Mouse (Mus musculus) hindbrain, embryonic 14.5 days (tissue): ENCODE data around the gene Samd14. TPM values are rescaled to one million over a fixed set of nuclear protein-coding genes. Genes with fewer than 3 reads are reported as not detected.
"Not testable (repeated sequence)": the region's sequence is repeated elsewhere in the genome, so short reads cannot be mapped to it uniquely, and the experiment has no call there.

Experiments used
- ATAC-seq: fragments of 200-750 bp; cut with Nextera tagmentation; 2 replicates; pipeline ENCODE4 v1.8.0; 2017; ENCODE audit warnings: moderate number of reproducible peaks, mild to moderate bottlenecking, moderate TSS enrichment, moderate library complexity; ENCODE audit not compliant: low FRiP score
- DNase-seq: peaks from one replicate; pipeline ENCODE4 v3.0.0-alpha.2; 2015; ENCODE audit warnings: low spot score
- H3K27ac ChIP-seq: fragments of 300-500 bp; sonication (generic); 2 replicates; pipeline ENCODE4 v1.5.1; 2014; ENCODE audit warnings: mild to moderate bottlenecking, moderate library complexity
- H3K27me3 ChIP-seq: fragments of 300-500 bp; sonication (generic); 2 replicates; pipeline ENCODE4 v1.6.1; 2014; ENCODE audit warnings: mild to moderate bottlenecking, low read length, mixed read lengths; ENCODE audit not compliant: control insufficient read depth, insufficient read depth
- H3K36me3 ChIP-seq: fragments of 300-500 bp; sonication (generic); replicated peaks from 2 replicates; pipeline ENCODE4 v1.6.1; 2014; ENCODE audit not compliant: control insufficient read depth, insufficient read depth
- H3K4me1 ChIP-seq: fragments of 300-500 bp; sonication (generic); replicated peaks from 2 replicates; pipeline ENCODE4 v1.6.1; 2014; ENCODE audit warnings: antibody characterized with exemption, low read length, mixed read lengths; ENCODE audit not compliant: control insufficient read depth, insufficient read depth
- H3K4me2 ChIP-seq: fragments of 300-500 bp; sonication (generic); replicated peaks from 2 replicates; pipeline ENCODE4 v1.6.1; 2014; ENCODE audit warnings: mild to moderate bottlenecking, moderate library complexity
- H3K4me3 ChIP-seq: fragments of 300-500 bp; sonication (generic); replicated peaks from 2 replicates; pipeline ENCODE4 v1.5.1; 2014; ENCODE audit warnings: mild to moderate bottlenecking, low read length
- H3K9ac ChIP-seq: fragments of 300-500 bp; sonication (generic); 2 replicates; pipeline ENCODE4 v1.6.1; 2014
- H3K9me3 ChIP-seq: fragments of 300-500 bp; sonication (generic); 2 replicates; pipeline ENCODE4 v1.6.1; 2016; ENCODE audit warnings: low read length; ENCODE audit not compliant: control insufficient read depth
- WGBS: fragments of 180-500 bp; shearing (Covaris S2); extraction: QIAGEN DNeasy Blood & Tissue Kit; methylation state at CpG from one replicate; pipeline ENCODE4 v1.1.7; 2014; 5-methylcytosine and 5-hydroxymethylcytosine counted together
- polyA plus RNA-seq: library from polyadenylated mRNA; unstranded; fragments of >200 nt; fragmentation: Nextera tagmentation; extraction: Ambion mirVana; gene quantifications from 2 replicates; pipeline ENCODE4 v1.2.1, GENCODE M21; 2014

The Samd14 gene
- polyA plus RNA-seq, result 130 and 135 TPM in 2 replicates

- Histone ChIP-seq H3K27me3 (no peaks in the 10 kb centered on the region), H3K27ac (peak within 1 kb of the TSS; percentile 98), H3K36me3 (peaks cover 18% of the 10 kb centered on the region), H3K4me3 (peak within 1 kb of the TSS; percentile 86), H3K4me1 (peaks cover 59% of the 10 kb centered on the region), H3K4me2 (peak within 1 kb of the TSS; percentile 92), H3K9me3 (no peaks in the 10 kb centered on the region), H3K9ac (peak within 1 kb of the TSS; percentile 98)
- under 1% methylated on average over 31 of the region's 32 CpGs for WGBS
- peak; percentile 76 for DNase-seq
- peak; percentile 77 for ATAC-seq
These were observed at the start of gene Samd14 for GRCm38 (mm10) chr11:95009629-95010014. Gene Samd14, plus strand, starts transcription at chr11:95009879.

GRCm38 (mm10) chr11:94962534-94963101 lies 47.1 kb upstream of the Samd14 start:
- DNase-seq (no peak), ATAC-seq (no peak)
- Histone ChIP-seq H3K4me3 (no peak overlapping the region), H3K27me3 (no peaks in the 10 kb centered on the region), H3K4me2 (no peak overlapping the region), H3K27ac (no peak overlapping the region), H3K36me3 (no peaks in the 10 kb centered on the region), H3K9me3 (no peaks in the 10 kb centered on the region), H3K4me1 (no peaks in the 10 kb centered on the region; the same call in 1 of the 2 replicates), H3K9ac (no peak overlapping the region)
- WGBS, result 72% methylated on average over 5 of the region's 5 CpGs

DNA sequence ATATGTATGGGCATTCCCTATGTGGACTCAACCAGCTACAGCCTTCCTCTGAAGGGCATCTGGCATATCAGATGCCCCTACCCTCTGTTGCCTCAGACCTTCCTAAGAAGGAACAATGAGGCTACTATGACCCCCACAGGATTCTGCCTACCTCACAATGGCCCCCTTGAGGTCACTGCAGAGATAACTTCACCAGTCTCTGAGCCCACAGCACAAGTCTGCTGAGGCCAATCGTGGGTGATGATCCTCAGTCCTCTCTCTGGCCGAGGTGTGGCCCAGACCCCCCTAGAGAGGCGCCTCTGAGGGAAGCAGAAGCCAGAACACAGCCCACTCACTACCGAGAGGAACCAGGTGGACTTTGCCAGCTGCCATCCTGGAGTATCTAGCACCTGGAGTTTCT lies 42.3 kb upstream of the Samd14 start, which contains the start of gene Hils1:
Hils1 (plus strand) TSS at position 175 of the 400 bp plus-strand sequence.
- H3K27me3 ChIP-seq, result no peaks in the 10 kb centered on the region

DNA sequence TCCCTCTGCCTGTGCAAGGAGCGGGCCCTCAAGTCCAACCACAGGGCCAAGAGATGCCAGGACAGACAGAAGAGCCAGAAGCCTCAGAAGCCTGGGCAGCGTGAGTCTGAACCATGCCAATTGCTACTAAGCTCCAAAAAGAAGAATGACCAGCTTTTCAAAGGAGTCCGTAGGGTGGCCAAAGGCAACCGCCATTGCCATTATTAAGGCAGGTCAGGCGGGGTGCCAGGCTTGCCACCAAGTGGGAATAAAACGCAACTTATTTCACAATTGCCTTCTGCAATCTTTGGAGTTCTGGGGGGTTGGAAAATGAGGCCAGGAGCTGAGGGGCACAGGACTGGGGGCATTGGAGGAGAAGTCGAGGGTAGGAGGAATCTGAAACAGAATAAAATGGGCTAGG lies 41.5 kb upstream of the Samd14 start:
- no peak for DNase-seq
- Histone ChIP-seq H3K4me3 (no peak overlapping the region), H3K4me1 (no peaks in the 10 kb centered on the region), H3K9ac (no peak overlapping the region), H3K4me2 (no peak overlapping the region), H3K27me3 (no peaks in the 10 kb centered on the region), H3K27ac (no peak overlapping the region), H3K9me3 (no peaks in the 10 kb centered on the region), H3K36me3 (no peaks in the 10 kb centered on the region)
- ATAC-seq, result no peak
- WGBS, result 80% methylated on average over 7 of the region's 7 CpGs

More for the DNA sequence above, 42.3 kb upstream of the Samd14 start, which contains the start of gene Hils1:
- no peak within 1 kb of the TSS for H3K27ac ChIP-seq
- H3K4me1 ChIP-seq, result no peaks in the 10 kb centered on the region
- H3K9ac ChIP-seq, result no peak within 1 kb of the TSS
- DNase-seq (no peak), ATAC-seq (no peak)
- H3K36me3 ChIP-seq, result no peaks in the 10 kb centered on the region
- H3K4me2 ChIP-seq, result no peak within 1 kb of the TSS
- no peaks in the 10 kb centered on the region for H3K9me3 ChIP-seq
- WGBS, result 63% methylated on average over 4 of the region's 4 CpGs
- H3K4me3 ChIP-seq, result no peak within 1 kb of the TSS

GRCm38 (mm10) chr11:94969709-94970108 lies 40.0 kb upstream of the Samd14 start:
- 89% methylated on average over 4 of the region's 4 CpGs for WGBS
- ATAC-seq, H3K9me3 ChIP-seq, H3K4me3 ChIP-seq, H3K36me3 ChIP-seq, H3K4me2 ChIP-seq, H3K27me3 ChIP-seq, DNase-seq, H3K27ac ChIP-seq, H3K4me1 ChIP-seq, H3K9ac ChIP-seq: not testable (repeated sequence)

- H3K9me3 ChIP-seq, result no peaks in the 10 kb centered on the region
- no peak overlapping the region for H3K9ac ChIP-seq
- no peak overlapping the region for H3K27ac ChIP-seq
- ATAC-seq (peak; percentile 60; the same call in 1 of the 2 replicates), DNase-seq (peak; percentile 79)
- WGBS, result 65% methylated on average over 15 of the region's 15 CpGs
- H3K27me3 ChIP-seq, result no peaks in the 10 kb centered on the region
- no peak overlapping the region for H3K4me2 ChIP-seq
- no peaks in the 10 kb centered on the region for H3K36me3 ChIP-seq
- H3K4me1 ChIP-seq, result no peaks in the 10 kb centered on the region
- no peak overlapping the region for H3K4me3 ChIP-seq
These were observed 39.3 kb upstream of the Samd14 start for GRCm38 (mm10) chr11:94970210-94970943.

GRCm38 (mm10) chr11:94971895-94972615 lies 37.6 kb upstream of the Samd14 start:
- 56% methylated on average over 16 of the region's 16 CpGs for WGBS
- no peak for DNase-seq

DNA sequence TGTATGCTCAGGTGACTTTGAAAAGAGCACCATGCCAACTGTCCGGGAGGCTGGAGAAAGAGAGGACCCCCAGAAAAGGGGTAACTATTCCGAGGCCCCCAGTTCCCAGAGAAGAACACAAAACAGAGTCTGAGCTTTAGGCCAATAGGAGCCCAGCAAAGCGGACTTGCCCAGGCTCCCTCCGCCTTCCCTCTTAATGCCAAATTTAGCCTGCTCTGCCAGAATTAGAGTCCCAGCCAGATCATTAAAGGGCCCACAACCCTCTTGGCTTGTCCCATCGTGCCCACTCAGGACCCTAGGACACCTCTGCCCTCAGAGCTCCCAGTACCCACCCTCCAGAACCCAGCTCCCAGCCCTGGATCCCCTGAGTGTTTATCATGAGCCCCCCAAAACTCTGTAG lies 36.8 kb upstream of the Samd14 start:
- H3K27ac ChIP-seq, result no peak overlapping the region
- 71% methylated on average over 5 of the region's 5 CpGs for WGBS
- no peaks in the 10 kb centered on the region for H3K36me3 ChIP-seq
- no peak overlapping the region for H3K9ac ChIP-seq
- no peaks in the 10 kb centered on the region for H3K9me3 ChIP-seq
- H3K4me1 ChIP-seq, result 0 out of 2 replicates have a peak, but pooled peaks cover under 1% of the 10 kb centered on the region
- H3K27me3 ChIP-seq, result no peaks in the 10 kb centered on the region
- H3K4me3 ChIP-seq, result no peak overlapping the region
- DNase-seq (no peak), ATAC-seq (no peak)
- no peak overlapping the region for H3K4me2 ChIP-seq

More at GRCm38 (mm10) chr11:94971895-94972615, 37.6 kb upstream of the Samd14 start:
- H3K27ac ChIP-seq, result no peak overlapping the region
- no peak for ATAC-seq
- H3K9ac ChIP-seq, result no peak overlapping the region
- no peaks in the 10 kb centered on the region for H3K9me3 ChIP-seq
- no peaks in the 10 kb centered on the region for H3K27me3 ChIP-seq
- H3K4me1 ChIP-seq, result no peaks in the 10 kb centered on the region
- H3K4me3 ChIP-seq, result no peak overlapping the region
- H3K4me2 ChIP-seq, result no peak overlapping the region
- no peaks in the 10 kb centered on the region for H3K36me3 ChIP-seq

DNA sequence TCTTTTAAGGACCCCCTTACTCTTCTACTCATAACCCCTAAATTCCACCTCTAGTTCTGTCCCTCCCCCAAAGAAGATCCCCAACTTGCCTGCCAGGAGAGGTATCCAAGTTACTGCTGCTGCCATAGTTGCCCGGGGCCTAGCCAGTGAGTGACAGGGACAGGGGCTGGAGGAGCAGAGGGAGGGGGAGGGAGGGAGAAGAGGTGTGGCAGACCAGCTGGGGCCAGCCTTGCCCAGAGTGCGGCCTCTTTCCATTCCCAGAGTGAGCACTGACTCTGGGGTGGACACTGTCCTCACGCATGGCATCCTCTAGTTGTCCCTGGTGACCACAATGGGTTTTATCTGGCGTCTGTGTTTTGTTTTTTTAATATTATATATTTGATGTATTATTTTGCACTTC lies 36.4 kb upstream of the Samd14 start:
- DNase-seq, result no peak
- H3K9ac ChIP-seq, result no peak overlapping the region
- H3K27me3 ChIP-seq, result no peaks in the 10 kb centered on the region
- 0 out of 2 replicates have a peak, but pooled peaks cover 5% of the 10 kb centered on the region for H3K4me1 ChIP-seq
- no peaks in the 10 kb centered on the region for H3K9me3 ChIP-seq
- H3K4me3 ChIP-seq, result no peak overlapping the region
- no peaks in the 10 kb centered on the region for H3K36me3 ChIP-seq
- no peak overlapping the region for H3K27ac ChIP-seq
- 29% methylated on average over 4 of the region's 4 CpGs for WGBS
- no peak overlapping the region for H3K4me2 ChIP-seq
- no peak for ATAC-seq
